Mouse (Mus musculus): ENCODE measurements at regions not wholly inside any gene's neighbourhood (a gene's known extent, or its start where the extent isn't known, plus 50 kb on each side); places are given as distances from the start of the nearest gene placed in this dataset.
A peak's percentile ranks its signal among the peaks of the same experiment; 100 is the strongest.

DNA sequence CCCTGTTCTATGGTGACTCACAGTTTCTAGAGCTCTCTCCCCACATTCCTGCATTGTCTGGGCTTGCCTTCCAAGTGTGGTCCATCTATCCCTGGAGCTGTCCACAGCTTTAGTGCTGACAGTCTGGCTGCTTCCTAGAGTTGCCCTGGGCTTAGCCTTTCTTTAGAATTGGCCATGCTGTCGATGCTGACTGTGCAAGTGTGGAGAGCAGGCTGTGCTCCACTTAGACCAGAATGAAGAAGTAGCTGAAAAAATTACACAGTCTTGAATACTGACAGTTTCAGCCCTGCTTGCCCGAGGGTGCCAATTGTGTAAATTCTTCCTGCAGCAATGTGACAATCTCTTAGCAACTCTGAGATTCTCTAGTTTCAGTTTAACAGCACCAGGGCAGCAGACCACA is 203.3 kb upstream of the Tmpo start:
- ChIA-PET POLR2A (no interaction called here), CTCF (no interaction called here)
- ATAC-seq (no peak), DNase-seq (ENCODE audit: low read depth, low spot score) (no peak)
- no peak for TF ChIP-seq CTCF (IDR thresholded peaks at IDR 0.05)
- in situ Hi-C loops (cut with MboI; ENCODE audit: low pct_unique_long_range_greater_than_20kb), result no loop called here
- H3K27me3 ChIP-seq, result peaks cover 3% of the 10 kb centered on the region

DNA sequence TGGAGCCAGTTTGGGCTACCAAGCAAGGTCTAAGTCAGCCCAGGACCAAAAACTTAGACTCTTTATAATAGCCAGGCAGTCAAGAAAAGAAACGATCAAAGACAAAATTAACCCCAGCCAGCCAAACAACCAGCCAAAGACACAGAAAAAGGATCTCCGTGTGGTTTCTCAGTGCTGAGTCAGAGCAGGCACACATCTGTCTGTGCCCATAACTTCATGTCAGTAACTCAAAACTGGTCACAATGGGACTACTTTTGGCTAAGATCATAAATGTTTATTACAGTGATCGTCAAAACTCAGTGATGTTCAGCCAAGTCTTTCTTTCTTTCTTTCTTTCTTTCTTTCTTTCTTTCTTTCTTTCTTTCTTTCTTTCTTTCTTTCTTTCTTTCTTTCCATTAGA is 195.6 kb upstream of the Tmpo start:
- TF ChIP-seq CTCF (IDR thresholded peaks at IDR 0.05), result no peak
- ChIA-PET POLR2A (no interaction called here), CTCF (no interaction called here)
- peaks cover 12% of the 10 kb centered on the region for H3K27me3 ChIP-seq
- no peak for ATAC-seq
- in situ Hi-C loops (cut with MboI; ENCODE audit: low pct_unique_long_range_greater_than_20kb), result no loop called here
- DNase-seq (ENCODE audit: low read depth, low spot score), result no peak

DNA sequence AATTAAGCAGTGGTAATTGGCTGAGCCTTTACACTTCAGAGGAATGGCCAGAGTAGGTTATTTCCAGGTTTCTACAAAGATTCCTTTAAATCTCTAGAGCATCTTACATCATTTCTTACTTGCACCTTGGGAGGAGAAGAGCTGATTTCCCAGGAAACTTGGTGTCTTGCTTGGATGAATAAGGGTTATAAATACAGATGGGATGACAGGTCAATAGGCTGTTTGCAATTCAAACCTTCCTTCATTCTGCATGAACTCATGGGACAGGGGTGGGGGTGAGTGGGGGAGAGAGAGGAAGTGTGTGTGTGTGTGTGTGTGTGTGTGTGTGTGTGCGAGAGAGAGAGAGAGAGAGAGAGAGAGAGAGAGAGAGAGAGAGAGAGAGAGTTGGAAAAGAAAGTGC is 186.4 kb upstream of the Tmpo start:
- no peak for ATAC-seq
- no peaks in the 10 kb centered on the region for H3K27me3 ChIP-seq
- no peak for DNase-seq (ENCODE audit: low read depth, low spot score)
- ChIA-PET CTCF (no interaction called here), POLR2A (no interaction called here)
- no peak for TF ChIP-seq CTCF (IDR thresholded peaks at IDR 0.05)
- in situ Hi-C loops (cut with MboI; ENCODE audit: low pct_unique_long_range_greater_than_20kb), result no loop called here

DNA sequence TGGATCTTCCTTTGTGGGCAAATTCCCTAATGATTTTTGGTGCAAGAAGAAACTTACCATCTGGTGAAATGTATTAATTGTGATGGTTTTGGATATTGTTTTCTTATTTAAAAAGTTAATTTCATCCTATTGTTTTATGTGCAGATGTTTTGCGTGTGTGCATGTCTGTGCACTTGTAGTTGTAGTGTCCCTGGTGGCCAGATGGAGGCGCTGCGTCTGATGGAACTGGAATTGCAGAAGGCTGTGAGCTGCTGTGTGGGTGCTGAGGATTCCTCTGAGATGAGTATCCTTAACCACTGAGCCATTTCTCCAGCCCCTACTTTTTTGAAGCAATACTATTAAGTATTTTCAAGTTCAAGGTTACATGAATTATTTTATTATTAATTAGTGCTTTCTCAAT is 181.5 kb upstream of the Tmpo start:
- peak; percentile 48 for TF ChIP-seq CTCF (IDR thresholded peaks at IDR 0.05)
- CTCF ChIA-PET, result no interaction called here
- POLR2A ChIA-PET, result no interaction called here
- ATAC-seq (no peak), DNase-seq (ENCODE audit: low read depth, low spot score) (no peak)
- H3K27me3 ChIP-seq, result peaks cover 4% of the 10 kb centered on the region
- in situ Hi-C loops (cut with MboI; ENCODE audit: low pct_unique_long_range_greater_than_20kb), result no loop called here

DNA sequence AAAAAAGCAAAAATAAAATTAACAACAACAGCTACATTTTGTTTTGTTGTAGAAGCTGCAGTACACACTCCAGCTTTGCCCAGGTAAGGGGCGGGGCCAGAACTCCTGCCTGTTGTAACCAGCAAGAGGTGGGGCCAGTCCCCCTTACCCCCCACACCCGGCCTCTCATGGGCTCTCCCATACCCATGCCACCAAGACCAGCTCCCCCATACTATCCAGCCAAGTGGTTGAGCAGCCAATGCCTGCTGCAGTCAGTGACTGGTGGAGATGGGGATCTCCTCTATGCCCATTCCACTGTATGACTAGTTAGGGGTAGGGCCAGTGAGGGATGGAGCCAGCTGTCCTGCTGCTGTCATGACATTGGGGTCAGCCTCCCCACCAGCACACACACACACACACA is 180.5 kb upstream of the Tmpo start:
- POLR2A ChIA-PET, result no interaction called here
- no peak for TF ChIP-seq CTCF (IDR thresholded peaks at IDR 0.05)
- no peak for ATAC-seq
- CTCF ChIA-PET, result no interaction called here
- H3K27me3 ChIP-seq, result peaks cover 4% of the 10 kb centered on the region
- in situ Hi-C loops (cut with MboI; ENCODE audit: low pct_unique_long_range_greater_than_20kb), result no loop called here
- DNase-seq (ENCODE audit: low read depth, low spot score), result no peak

DNA sequence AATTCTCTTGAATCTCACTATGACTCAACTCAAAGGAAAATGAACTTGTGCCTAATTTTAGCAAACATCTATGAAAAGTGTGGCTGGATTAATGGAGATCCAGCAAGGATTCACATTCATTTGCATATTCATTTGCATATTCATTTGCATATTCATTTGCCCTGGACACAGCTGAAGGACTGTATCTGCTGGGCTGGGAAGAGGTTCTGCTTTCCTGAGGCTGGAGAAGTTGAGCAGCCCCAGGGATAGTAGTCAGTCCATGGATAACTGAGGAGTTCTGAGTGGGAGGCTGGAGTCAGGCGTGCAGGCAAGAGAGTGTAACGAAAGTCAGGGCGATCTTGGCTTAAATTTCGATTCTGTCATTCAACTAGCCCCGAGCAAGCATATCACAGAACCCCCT is 164.3 kb upstream of the Tmpo start:
- ChIA-PET POLR2A (no interaction called here), CTCF (no interaction called here)
- DNase-seq (ENCODE audit: low read depth, low spot score) (no peak), ATAC-seq (no peak)
- in situ Hi-C loops (cut with MboI; ENCODE audit: low pct_unique_long_range_greater_than_20kb), result no loop called here
- no peak for TF ChIP-seq CTCF (IDR thresholded peaks at IDR 0.05)
- peaks cover 12% of the 10 kb centered on the region for H3K27me3 ChIP-seq

DNA sequence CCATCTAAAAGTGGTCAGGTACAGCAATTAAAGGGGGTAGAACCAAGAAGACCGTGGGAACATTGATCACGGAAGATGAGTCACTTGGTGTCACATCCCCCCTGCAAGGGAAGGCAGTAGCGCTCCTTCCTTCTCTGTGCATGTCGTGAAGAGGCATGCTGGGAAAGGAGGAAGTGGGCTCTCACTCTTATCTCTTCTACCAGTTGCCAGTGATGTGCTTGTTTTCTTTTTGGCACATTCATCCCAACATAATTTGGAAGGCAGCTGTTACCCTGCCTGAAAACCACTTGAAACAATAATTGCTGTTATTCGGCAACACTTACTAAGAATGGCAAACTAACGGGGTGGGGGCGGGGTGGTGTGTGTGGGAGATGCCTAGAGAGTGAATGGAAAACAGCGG is 161.0 kb upstream of the Tmpo start:
- CTCF ChIA-PET, result no interaction called here
- DNase-seq (ENCODE audit: low read depth, low spot score) (no peak), ATAC-seq (no peak)
- H3K27me3 ChIP-seq, result peaks cover 11% of the 10 kb centered on the region
- no peak for TF ChIP-seq CTCF (IDR thresholded peaks at IDR 0.05)
- POLR2A ChIA-PET, result no interaction called here
- in situ Hi-C loops (cut with MboI; ENCODE audit: low pct_unique_long_range_greater_than_20kb), result no loop called here

DNA sequence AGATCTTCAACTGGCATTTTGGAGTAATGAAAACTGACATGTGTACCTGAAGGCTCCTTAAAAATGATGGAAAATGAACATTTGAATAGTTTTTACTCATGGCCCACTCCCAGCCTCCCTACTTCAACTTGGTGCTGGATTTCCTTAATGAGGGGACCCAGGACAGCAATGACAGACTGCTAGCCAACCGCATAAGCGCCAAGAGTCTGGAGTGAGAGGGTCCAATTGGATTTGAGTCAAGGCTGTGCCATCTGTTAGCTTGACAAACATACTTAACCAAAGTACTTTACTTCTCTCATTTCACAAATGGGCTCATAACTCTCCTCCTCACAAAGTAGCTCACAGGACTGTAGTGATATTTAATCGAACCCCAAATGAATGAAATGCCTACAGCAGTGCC is 158.2 kb upstream of the Tmpo start:
- DNase-seq (ENCODE audit: low read depth, low spot score), result no peak
- in situ Hi-C loops (cut with MboI; ENCODE audit: low pct_unique_long_range_greater_than_20kb), result no loop called here
- ATAC-seq, result no peak
- no peak for TF ChIP-seq CTCF (IDR thresholded peaks at IDR 0.05)
- POLR2A ChIA-PET, result no interaction called here
- CTCF ChIA-PET, result interaction anchor here (1.0 to 1.2 kb wide), 2 partner anchors 19 to 28 kb away, joined by 3 read pairs; no protein-coding TSS in a partner anchor
- peaks cover 3% of the 10 kb centered on the region for H3K27me3 ChIP-seq

DNA sequence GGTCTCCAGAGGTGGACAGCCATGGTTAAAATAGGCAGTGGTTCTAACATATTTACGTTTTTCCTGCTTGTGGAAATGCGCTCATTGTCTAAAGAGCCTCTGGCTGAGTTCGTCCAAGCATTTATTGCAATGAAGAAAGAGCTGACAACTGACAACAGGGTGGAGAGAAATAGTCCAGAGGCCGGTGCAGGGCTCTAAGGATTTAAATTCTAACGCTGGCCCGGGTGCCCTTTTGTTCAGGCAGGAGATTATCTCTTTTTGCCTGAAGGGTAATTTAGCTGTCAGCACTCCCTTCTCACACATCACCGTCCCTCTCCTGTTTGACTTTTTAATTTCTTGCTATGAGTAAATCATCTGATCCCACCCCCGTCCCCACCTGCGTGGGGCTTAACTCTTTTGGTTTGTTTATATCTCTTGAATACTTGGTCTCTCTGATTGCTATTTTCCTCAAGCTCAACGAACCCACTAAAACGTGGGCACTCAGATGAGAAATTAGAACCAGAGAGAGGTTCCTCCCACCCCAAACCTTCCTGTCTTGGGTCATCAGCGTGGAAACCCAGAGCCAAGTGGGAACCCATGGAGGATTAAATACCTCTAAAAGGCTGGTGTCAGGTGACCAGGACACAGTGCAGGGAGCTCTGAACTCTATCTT is 145.7 kb upstream of the Tmpo start:
- in situ Hi-C loops (cut with MboI; ENCODE audit: low pct_unique_long_range_greater_than_20kb), result no loop called here
- peaks cover 6% of the 10 kb centered on the region for H3K27me3 ChIP-seq
- POLR2A ChIA-PET, result no interaction called here
- CTCF ChIA-PET, result no interaction called here
- no peak for ATAC-seq
- no peak for TF ChIP-seq CTCF (IDR thresholded peaks at IDR 0.05)
- DNase-seq (ENCODE audit: low read depth, low spot score), result no peak

DNA sequence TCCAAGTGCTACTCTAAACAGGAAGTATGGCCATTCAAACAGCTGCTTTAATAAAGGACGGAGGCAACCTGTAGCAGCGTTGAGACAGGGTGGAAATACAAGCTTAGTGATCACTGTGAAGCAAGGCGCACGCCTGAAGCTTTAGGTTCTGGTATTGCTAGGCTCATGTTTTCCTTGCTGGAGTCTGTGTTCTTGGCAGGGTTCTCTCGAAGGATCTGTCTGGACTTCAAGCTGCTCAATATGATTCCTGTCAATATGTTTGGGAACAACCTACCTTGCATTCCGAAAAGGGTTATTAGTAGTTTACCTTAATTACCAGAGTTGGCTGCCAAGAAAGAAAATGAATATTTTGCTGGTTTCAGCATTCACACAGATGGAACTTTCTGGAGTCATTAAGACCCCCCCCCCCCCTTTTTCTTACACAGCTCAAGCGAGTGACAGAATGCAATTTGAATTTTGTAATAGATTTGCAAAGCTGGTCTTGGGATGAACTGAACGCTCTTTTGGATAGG is 145.1 kb upstream of the Tmpo start:
- in situ Hi-C loops (cut with MboI; ENCODE audit: low pct_unique_long_range_greater_than_20kb), result no loop called here

DNA sequence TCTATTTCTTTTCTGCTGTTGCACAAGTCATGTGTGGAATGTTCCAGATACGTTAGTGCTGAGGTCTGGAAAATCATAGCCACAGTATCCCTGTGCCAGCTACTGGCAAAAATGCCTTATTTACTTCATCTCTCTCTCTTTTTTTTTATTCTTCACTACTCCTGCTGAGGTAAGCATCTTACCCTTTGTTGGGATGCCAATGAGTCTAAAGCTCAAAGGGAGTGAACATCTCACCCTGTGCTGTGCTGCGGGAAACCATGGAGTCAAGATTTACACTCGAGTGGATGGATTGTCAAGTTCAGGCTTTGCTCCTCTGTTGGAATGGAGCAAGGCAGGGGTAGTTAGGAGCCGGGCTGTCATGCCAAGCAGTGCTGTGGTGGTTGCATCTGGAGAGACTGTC is 140.1 kb upstream of the Tmpo start:
- ChIA-PET POLR2A (no interaction called here), CTCF (no interaction called here)
- ATAC-seq (no peak), DNase-seq (ENCODE audit: low read depth, low spot score) (no peak)
- no peak for TF ChIP-seq CTCF (IDR thresholded peaks at IDR 0.05)
- in situ Hi-C loops (cut with MboI; ENCODE audit: low pct_unique_long_range_greater_than_20kb), result no loop called here
- peaks cover 6% of the 10 kb centered on the region for H3K27me3 ChIP-seq

More for the DNA sequence above, 145.1 kb upstream of the Tmpo start:
- peaks cover 6% of the 10 kb centered on the region for H3K27me3 ChIP-seq
- no peak for TF ChIP-seq CTCF (IDR thresholded peaks at IDR 0.05)
- DNase-seq (ENCODE audit: low read depth, low spot score) (no peak), ATAC-seq (no peak)
- ChIA-PET POLR2A (no interaction called here), CTCF (interaction anchor here (1.2 kb wide), 1 partner anchor 9 kb away, joined by 3 read pairs; no protein-coding TSS in a partner anchor)
